Mouse (Mus musculus): ENCODE measurements around the gene Apoa4. TPM values are rescaled to one million over a fixed set of nuclear protein-coding genes. Genes with fewer than 3 reads are reported as not detected.

Gene Apoa4
- total RNA-seq, 2 experiments from 2014 or later, result not detected

DNA sequence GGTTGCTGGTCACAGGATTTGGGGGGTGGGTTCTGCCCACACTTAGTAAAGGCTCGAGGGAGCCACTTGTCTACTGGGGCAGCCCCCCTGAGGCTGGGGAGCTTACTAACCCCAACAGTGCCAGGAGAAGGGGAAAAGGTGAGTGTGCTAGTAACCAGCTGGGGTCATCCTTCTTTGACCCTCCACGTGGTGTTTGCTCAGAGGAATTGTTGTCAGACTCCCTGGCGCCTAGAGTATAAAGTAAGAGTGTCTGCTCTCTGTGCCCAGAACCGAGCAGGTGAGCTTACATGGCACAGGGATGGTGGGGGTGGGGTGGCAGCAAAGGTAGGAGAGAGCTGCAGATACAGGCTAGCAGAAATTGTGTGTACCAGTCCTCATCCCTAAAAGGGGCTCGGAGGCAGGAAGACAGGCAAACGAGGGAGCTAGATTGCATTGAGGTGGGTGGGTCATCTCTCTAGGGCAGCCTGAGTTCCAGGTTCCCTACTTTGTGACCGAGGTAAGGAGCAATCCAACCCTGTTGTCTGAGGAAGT, 27.9 kb downstream of the Apoa4 start, which contains the start of gene Apoa5:
Gene Apoa5, plus strand, starts transcription at position 291 of the 531 bp plus-strand sequence.
- DNase-seq, result no peak
- intact Hi-C loops (cut with DNase I; ENCODE audit: low total_unique reads), result no loop called here

DNA sequence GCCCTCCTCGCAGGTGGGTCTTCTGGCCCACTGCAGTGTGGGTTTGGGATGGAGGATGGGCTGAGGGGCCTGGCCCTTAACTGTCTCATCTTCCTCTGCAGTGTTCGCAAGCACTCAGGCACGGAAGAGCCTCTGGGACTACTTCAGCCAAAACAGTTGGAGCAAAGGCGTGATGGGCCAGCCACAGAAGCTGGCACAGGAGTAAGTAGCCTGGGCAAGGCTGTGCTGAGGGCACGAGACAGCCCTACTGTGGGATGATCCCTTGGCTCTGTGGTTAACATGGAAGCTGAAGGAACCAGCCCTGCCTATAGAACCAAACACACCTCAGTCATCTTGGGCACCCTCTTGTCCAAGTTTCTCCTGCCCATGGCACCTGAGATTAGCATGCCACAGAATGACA, 28.6 kb downstream of the Apoa4 start:
- DNase-seq, result no peak
- intact Hi-C loops (cut with DNase I; ENCODE audit: low total_unique reads), result no loop called here

DNA sequence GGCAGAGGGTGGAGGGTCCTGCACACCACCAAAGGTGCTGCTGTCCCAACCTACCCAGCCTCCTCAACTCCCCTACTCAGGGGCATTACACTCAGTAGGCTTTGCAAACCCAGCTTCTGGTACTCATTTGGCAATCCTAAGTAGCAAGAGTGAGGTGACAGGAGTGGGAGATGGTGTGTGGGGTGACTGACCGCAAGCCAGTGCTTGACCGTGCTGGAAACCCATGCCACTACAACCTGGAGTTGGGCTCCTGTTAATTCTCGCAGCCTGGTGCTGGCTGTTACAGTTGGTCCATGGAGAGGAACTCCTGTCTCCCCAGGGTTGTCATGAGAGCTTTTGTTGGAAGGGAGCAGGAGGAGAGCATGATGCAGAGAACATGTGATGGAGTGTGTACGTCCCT, 30.3 kb downstream of the Apoa4 start:
- intact Hi-C loops (cut with DNase I; ENCODE audit: low total_unique reads), result no loop called here
- no peak for DNase-seq

DNA sequence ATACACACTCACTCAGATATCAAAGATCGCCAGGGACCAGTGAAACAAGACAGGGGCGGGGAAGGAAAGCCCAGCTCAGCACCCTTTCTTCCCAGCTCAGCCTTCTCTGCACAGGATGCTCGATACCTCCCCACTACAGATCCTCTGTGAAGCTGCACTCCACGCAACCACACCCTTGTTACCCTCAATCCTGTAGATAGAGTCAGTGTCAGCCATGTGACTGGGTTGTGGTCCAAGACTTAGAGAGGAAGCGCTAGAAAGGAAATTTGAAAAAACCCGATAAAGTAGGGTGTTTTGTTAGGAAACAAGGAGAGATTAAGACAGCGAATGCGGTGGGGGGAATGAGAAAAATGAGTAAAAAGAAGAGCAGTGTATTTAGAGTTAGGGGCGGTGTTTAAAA, 31.6 kb downstream of the Apoa4 start:
- intact Hi-C loops (cut with DNase I; ENCODE audit: low total_unique reads), result no loop called here

DNA sequence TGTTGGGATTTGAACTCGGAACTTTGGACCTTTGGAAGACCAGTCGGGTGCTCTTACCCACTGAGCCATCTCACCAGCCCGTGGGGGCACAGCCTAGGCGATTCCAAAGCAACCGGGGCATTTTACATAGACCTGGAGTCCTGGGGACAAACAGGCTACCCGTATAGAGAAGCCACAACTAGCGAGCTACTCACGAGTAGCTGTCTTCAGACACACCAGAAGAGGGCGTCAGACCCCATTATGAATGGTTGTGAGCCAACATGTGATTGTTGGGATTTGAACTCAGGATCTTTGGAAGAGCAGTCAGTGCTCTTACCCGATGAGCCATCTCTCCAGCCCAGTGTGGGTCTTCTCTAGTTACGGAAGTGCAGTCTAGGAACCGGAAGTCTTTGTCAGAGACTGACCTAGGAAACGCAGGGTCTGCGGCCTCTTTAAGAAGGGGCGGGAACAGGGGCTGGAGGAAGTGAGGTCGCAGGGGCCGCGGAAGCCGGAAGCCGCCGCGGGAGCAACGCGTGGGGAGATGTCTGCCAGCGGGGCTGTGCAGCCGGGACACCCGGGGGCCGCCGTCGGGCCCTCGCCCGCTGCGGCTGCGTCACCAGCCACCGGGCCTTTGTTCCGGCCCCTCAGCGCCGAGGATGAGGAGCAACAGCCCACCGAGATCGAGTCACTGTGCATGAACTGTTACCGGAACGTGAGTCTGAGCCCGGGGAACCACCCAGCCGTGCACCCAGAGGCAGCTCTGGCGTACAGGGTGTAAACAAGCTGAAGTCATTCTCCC, 32.4 kb downstream of the Apoa4 start, which contains the start of gene Zpr1:
Gene Zpr1, plus strand, starts transcription at position 388 of the 778 bp plus-strand sequence.
- intact Hi-C loops (cut with DNase I; ENCODE audit: low total_unique reads), result no loop called here
- peak; percentile 88 for DNase-seq

More for the DNA sequence above, 31.6 kb downstream of the Apoa4 start:
- DNase-seq, result no peak

DNA sequence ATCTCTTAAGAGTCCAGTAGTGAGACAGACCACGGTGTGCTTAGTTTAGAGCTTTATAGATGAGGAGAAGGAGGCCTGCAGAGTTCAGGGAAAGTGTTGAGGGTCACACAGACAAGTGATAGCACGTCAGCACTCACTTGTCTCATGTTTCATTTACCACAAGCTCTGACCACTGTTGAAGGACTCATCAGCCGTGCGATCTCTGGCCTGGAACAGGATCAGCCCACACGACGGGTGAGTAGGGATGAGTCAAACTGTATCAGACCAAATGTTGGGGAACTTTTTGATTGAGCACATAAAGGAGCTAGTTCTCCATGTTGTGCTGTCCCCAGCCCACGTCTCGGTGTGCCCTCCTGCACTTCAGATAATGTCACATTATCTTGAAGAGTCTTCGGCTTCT, 34.0 kb downstream of the Apoa4 start:
- intact Hi-C loops (cut with DNase I; ENCODE audit: low total_unique reads), result no loop called here
- no peak for DNase-seq

DNA sequence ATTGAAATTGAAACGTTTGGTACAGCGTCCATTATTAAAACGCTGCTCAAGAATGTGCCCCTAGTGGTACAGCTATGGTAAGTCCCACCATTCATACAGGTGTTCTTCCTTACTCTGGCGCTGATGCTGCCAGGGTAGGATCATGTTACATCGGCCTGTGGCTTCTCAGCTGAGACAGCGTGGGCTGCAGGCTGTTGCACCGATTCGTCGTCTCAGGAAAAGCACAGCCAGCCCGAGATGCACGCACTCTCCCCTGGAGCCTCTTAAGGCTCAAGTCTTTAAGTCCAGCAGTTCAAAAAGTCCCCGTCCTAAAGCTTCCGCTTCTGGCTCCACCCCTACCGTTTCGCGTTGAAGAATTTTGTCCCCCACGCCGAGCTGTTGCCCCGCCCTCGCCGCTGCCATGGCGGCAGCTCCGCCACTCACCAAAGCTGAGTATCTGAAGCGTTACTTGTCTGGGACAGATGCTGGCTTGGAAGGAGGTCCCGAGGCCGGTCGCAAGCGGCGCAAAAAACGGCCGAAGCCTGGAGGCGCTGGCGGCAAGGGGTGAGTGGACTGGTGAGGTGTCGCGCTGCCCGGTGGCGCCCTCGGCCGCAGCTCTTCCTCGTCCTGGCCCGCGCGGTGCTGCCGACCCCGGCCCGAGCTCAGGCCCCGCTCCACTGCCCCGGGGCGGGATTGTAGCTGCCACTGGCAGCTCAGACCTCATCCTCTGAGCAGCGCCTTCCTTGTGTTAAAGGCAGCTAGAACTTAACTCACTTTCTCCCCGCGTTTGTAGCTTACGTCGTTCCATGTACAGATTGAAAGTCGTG, 42.3 kb downstream of the Apoa4 start, which contains the start of gene Bud13:
Gene Bud13, plus strand, starts transcription at position 378 of the 806 bp plus-strand sequence.
- intact Hi-C loops (cut with DNase I; ENCODE audit: low total_unique reads), result no loop called here
- peak; percentile 92 for DNase-seq

Other genes starting within 250 kb of the Apoa4 start
- 10 to 100 TPM; 45.7 to 51.0 TPM for gene Pafah1b2, start 228.0 kb upstream of the Apoa4 start, total RNA-seq (2021)
- gene Sik3, start 227.9 kb upstream of the Apoa4 start, total RNA-seq (2021), result 10 to 100 TPM; 37.4 TPM
- not detected for gene Apoa1, start 12.1 kb upstream of the Apoa4 start, total RNA-seq (2021)
- gene Apoc3, start 5.1 kb upstream of the Apoa4 start, total RNA-seq (2021), result not detected
- not detected for gene Apoa5, start 27.9 kb downstream of the Apoa4 start, total RNA-seq (2021)
- gene Zpr1, start 32.4 kb downstream of the Apoa4 start, total RNA-seq (2021), result 10 to 100 TPM; 17.4 to 18.1 TPM
- 1 to 10 TPM; 6.4 to 6.7 TPM for gene Bud13, start 42.3 kb downstream of the Apoa4 start, total RNA-seq (2021)
- not detected for gene 4931429L15Rik, start 79.3 kb downstream of the Apoa4 start, total RNA-seq (2021)